In genomic region chr5:124966622-124967332, GRCm38 (mm10) we compare ENCODE assay signal across 11 mouse cellular contexts. TPM values are rescaled to one million over a fixed set of nuclear protein-coding genes. Genes with fewer than 3 reads are reported as not detected.
A peak's percentile ranks its signal among the peaks of the same experiment; 100 is the strongest.
DNase-seq lines count a peak whose midpoint lies in the region; ATAC-seq lines count a peak whose summit lies in the region.
"Had no signal": no experiment of that assay in that cellular context is flagged by ENCODE, and none has a peak within 500 bp of the region (broad histone marks: within the 10 kb centered on the region; RNA-seq: fewer than 3 reads in every experiment).

No protein-coding gene starts in this region.

- 48% methylated on average over 14 of the region's 14 CpGs for WGBS in hindbrain, embryonic 15.5 days

- intact Hi-C loops in heart, postnatal 36 days (cut with DNase I) = no loop called here

- no peaks in the 10 kb centered on the region for H3K27me3 ChIP-seq in hindbrain, embryonic 15.5 days

- no peak for ATAC-seq in hindbrain, embryonic 15.5 days (ENCODE audit: low FRiP score, low read depth)
- ATAC-seq in inflammation-experienced regulatory T-cells, adult 6 months = no peak
- ATAC-seq: lung, postnatal 0 days had no signal

- H3K9ac ChIP-seq in hindbrain, embryonic 15.5 days = no peak overlapping the region

- peak overlapping the region; percentile 28; the same call in 1 of the 2 replicates for H3K27ac ChIP-seq in hindbrain, embryonic 15.5 days (replicated peaks)

- peak; percentile 55 to 63 for DNase-seq in layer of hippocampus, postnatal 10 days (ENCODE audit: low spot score in 2 of 2)
- no peak for DNase-seq in layer of hippocampus, adult 8-10 months (ENCODE audit: low spot score in 2 of 2)
- DNase-seq in brain, adult 2 months (ENCODE audit: low read depth, low spot score) = peak; percentile 61
- peak; percentile 43 to 51 for DNase-seq in cerebellum, postnatal 36 days
- DNase-seq in kidney, postnatal 14 days = no peak
- no peak for DNase-seq in heart, postnatal 36 days
- DNase-seq: adrenal gland, postnatal 25 days; kidney, postnatal 36 days had no signal

- no peaks in the 10 kb centered on the region for H3K36me3 ChIP-seq in hindbrain, embryonic 15.5 days

- no peaks in the 10 kb centered on the region for H3K9me3 ChIP-seq in hindbrain, embryonic 15.5 days

- no peak overlapping the region for H3K4me2 ChIP-seq in hindbrain, embryonic 15.5 days

- peaks cover 23% of the 10 kb centered on the region for H3K4me1 ChIP-seq in hindbrain, embryonic 15.5 days (replicated peaks)

- no peak overlapping the region for H3K4me3 ChIP-seq in hindbrain, embryonic 15.5 days

RNA-seq across cellular contexts. Expression of gene Rflna, which starts 36.2 kb away (rescaled TPM):
- 1 to 10 TPM; 1.5 to 1.7 TPM for total RNA-seq in layer of hippocampus, postnatal 10 days (2021)
- under 1 TPM in 3 of 4 experiments, not detected in 1; 0.37 to 0.66 (median 0.45) TPM for total RNA-seq in layer of hippocampus, adult 8-10 months (2022)
- 6.4 and 7.0 TPM in 2 replicates for polyA plus RNA-seq in hindbrain, embryonic 15.5 days (2015; fragmentation: Nextera tagmentation; extraction: Ambion mirVana)
- under 1 TPM in 2 of 3 experiments, not detected in 1; 0.36 to 0.87 TPM for polyA plus RNA-seq in inflammation-experienced regulatory T-cells, adult 6 months (2017; shearing (Covaris generic))
- under 1 TPM in 1 of 2 experiments, not detected in 1; 0.47 TPM for total RNA-seq in heart, postnatal 36 days (2021)

Comparison
In these comparisons a context has a peak if more than half of its experiments do, and no peak if none do; other contexts are left out.
1. DNase-seq: peak in layer of hippocampus, postnatal 10 days (2 of 2), brain, adult 2 months (single experiment) and cerebellum, postnatal 36 days (2 of 2); none in layer of hippocampus, adult 8-10 months (0 of 2), kidney, postnatal 14 days (single experiment) and heart, postnatal 36 days (0 of 2).